ENCODE assay signal across 25 mouse cellular contexts in genomic region chr13:77043375-77043774, GRCm38 (mm10).
"Had no signal": no experiment of that assay in that cellular context is flagged by ENCODE, and none has a peak within 500 bp of the region (broad histone marks: within the 10 kb centered on the region; RNA-seq: fewer than 3 reads in every experiment).

No protein-coding gene starts in this region.

- DNase-seq: gastrocnemius, postnatal 10 days; gastrocnemius, postnatal 25 days; heart, adult 18-20 months; heart, postnatal 10 days; heart, postnatal 4 days; kidney, adult 11 months; kidney, adult 2 months; kidney, adult 9 months; kidney, postnatal 25 days; kidney, postnatal 4 days; liver; liver, embryonic 13.5 days had no signal

- H3K4me3 ChIP-seq: heart, embryonic 10.5 days; heart, embryonic 12.5 days; hindbrain, embryonic 10.5 days; hindbrain, embryonic 13.5 days; hindbrain, embryonic 15.5 days; kidney, embryonic 15.5 days; layer of hippocampus, adult 2 months; left cerebral cortex, adult 2 months; limb, embryonic 10.5 days; limb, embryonic 12.5 days; liver, embryonic 13.5 days; liver, embryonic 15.5 days had no signal

- H3K27ac ChIP-seq: heart, embryonic 10.5 days; hindbrain, embryonic 10.5 days; hindbrain, embryonic 13.5 days; hindbrain, embryonic 15.5 days; hindbrain, postnatal 0 days; kidney, embryonic 15.5 days; kidney, postnatal 0 days; layer of hippocampus, adult 2 months; left cerebral cortex, adult 2 months; limb, embryonic 10.5 days; limb, embryonic 12.5 days; liver, embryonic 13.5 days; liver, embryonic 15.5 days had no signal
